Mouse (Mus musculus): ENCODE measurements around the gene Zfp683.

GRCm38 (mm10) chr4:134058166-134058715, 4.6 kb downstream of the Zfp683 start:
- TF ChIP-seq CTCF (IDR thresholded peaks at IDR 0.05; ENCODE audit: control insufficient read depth, insufficient read depth, insufficient replicate concordance, low read depth, low read length) (no peak), POLR2A (IDR thresholded peaks at IDR 0.05; ENCODE audit: control insufficient read depth, low read depth, low read length) (no peak; the same call in 1 of the 2 replicates)

All from testis, adult 2 months (tissue).